Mouse (Mus musculus): ENCODE results near the gene Ddit4l.

GRCm38 (mm10) chr3:137636571-137636970 lies 15.2 kb downstream of the Ddit4l start:
- no peak for TF ChIP-seq ETS1 (conservative IDR thresholded peaks at IDR 0.05; ENCODE audit: low read depth, low read length)
- TF ChIP-seq MAFK (IDR thresholded peaks at IDR 0.05; ENCODE audit: insufficient replicate concordance, low read length), result no peak
- TF ChIP-seq GABPA (IDR thresholded peaks at IDR 0.05; ENCODE audit: insufficient replicate concordance, low read depth, low read length), result no peak
- TF ChIP-seq ELF1 (IDR thresholded peaks at IDR 0.05; ENCODE audit: low read depth, low read length), result no peak
- no peak for TF ChIP-seq POLR2A (IDR thresholded peaks at IDR 0.05; ENCODE audit: low read depth, low read length)
- TF ChIP-seq ZKSCAN1 (IDR thresholded peaks at IDR 0.05; ENCODE audit: borderline replicate concordance, low read depth, low read length), result no peak
- no peak for TF ChIP-seq MAX (IDR thresholded peaks at IDR 0.05; ENCODE audit: low read length)
